Mouse (Mus musculus): ENCODE measurements at regions not wholly inside any gene's neighbourhood (a gene's known extent, or its start where the extent isn't known, plus 50 kb on each side); places are given as distances from the start of the nearest gene placed in this dataset.

DNA sequence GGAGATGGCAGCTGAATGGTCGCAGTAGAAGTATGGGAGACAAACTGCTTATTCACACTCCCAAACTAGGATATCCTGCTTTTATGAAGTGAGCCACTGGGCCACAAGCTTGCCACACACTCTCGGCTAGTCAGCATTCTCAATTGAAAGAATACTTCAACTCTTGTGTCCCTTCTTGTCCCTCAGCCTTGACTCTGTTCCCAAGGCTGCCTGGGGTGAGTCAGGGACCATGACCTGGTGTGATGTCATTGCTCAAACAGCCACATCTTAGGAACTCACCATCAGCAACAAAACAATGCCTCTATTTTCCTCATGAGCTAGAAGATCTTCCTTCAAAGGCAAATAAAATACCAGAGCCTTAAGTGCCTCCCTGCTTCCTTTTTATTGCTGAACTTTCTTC, 224.6 kb downstream of the Klf6 start:
- no peak for TF ChIP-seq CTCF (IDR thresholded peaks at IDR 0.05; ENCODE audit: borderline replicate concordance, control insufficient read depth, extremely low read depth, insufficient read depth, low read length, poor library complexity)
- no peak for TF ChIP-seq POLR2A (IDR thresholded peaks at IDR 0.05; ENCODE audit: control insufficient read depth, extremely low read depth, insufficient read depth, low read length, poor library complexity)
